Mouse (Mus musculus) neural tube, embryonic 12.5 days (tissue): ENCODE measurements around the gene Fut8. TPM values are rescaled to one million over a fixed set of nuclear protein-coding genes. Genes with fewer than 3 reads are reported as not detected.
"Not testable (repeated sequence)": the region's sequence is repeated elsewhere in the genome, so short reads cannot be mapped to it uniquely, and the experiment has no call there.

ENCODE experiments used
- ATAC-seq: fragments of 200-750 bp; cut with Nextera tagmentation; 2 replicates; pipeline ENCODE4 v1.8.0; 2017; ENCODE audit warnings: low read depth, mild to moderate bottlenecking, moderate TSS enrichment, moderate library complexity; ENCODE audit not compliant: low FRiP score
- H3K27ac ChIP-seq: fragments of 300-500 bp; sonication (generic); 2 replicates; pipeline ENCODE4 v1.5.1; 2016
- H3K27me3 ChIP-seq: fragments of 300-500 bp; sonication (generic); replicated peaks from 2 replicates; pipeline ENCODE4 v1.6.1; 2016; ENCODE audit warnings: mild to moderate bottlenecking
- H3K36me3 ChIP-seq: fragments of 300-500 bp; sonication (generic); 2 replicates; pipeline ENCODE4 v1.6.1; 2016; ENCODE audit warnings: mild to moderate bottlenecking
- H3K4me1 ChIP-seq: fragments of 300-500 bp; sonication (generic); 2 replicates; pipeline ENCODE4 v1.6.1; 2016
- H3K4me2 ChIP-seq: fragments of 300-500 bp; sonication (generic); replicated peaks from 2 replicates; pipeline ENCODE4 v1.6.1; 2016; ENCODE audit warnings: mild to moderate bottlenecking
- H3K4me3 ChIP-seq: fragments of 300-500 bp; sonication (generic); 2 replicates; pipeline ENCODE4 v1.5.1; 2016
- H3K9ac ChIP-seq: fragments of 300-500 bp; sonication (generic); 2 replicates; pipeline ENCODE4 v1.6.1; 2016; ENCODE audit warnings: mild to moderate bottlenecking
- H3K9me3 ChIP-seq: fragments of 300-500 bp; sonication (generic); 2 replicates; pipeline ENCODE4 v1.6.1; 2016; ENCODE audit warnings: mild to moderate bottlenecking
- WGBS: fragments of 180-500 bp; shearing (Covaris S2); methylation state at CpG from one replicate; pipeline ENCODE4 v1.1.7; 2016; 5-methylcytosine and 5-hydroxymethylcytosine counted together
- polyA plus RNA-seq: library from polyadenylated mRNA; unstranded; fragments of >200 nt; fragmentation: Nextera tagmentation; extraction: Ambion mirVana; gene quantifications from 2 replicates; pipeline ENCODE4 v1.2.1, GENCODE M21; 2016

Gene Fut8
- polyA plus RNA-seq, 1 experiment from 2014 or later, result 42.6 TPM

DNA sequence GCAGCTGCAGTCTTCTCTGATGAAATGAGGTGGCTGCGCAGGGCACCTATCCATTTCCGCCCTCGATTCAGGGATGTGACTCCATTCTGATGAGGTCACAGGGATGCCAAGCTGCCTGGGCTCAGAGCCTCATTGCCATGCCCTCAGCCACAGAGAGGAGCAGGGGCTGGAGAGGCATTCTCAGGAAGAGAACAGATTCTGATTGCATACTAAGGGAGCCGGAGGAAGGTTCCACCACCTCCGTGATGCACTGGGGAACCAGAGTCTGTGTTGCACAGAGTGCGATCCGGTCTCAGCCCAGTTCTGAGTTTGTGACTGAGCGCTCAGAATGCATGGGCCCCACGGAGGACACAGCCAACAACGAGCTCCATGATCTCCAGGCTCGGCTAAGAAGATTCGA is 279.8 kb downstream of the Fut8 start:
- Histone ChIP-seq H3K4me2 (no peak overlapping the region), H3K9ac (no peak overlapping the region), H3K36me3 (no peaks in the 10 kb centered on the region), H3K27ac (no peak overlapping the region), H3K9me3 (no peaks in the 10 kb centered on the region), H3K27me3 (no peaks in the 10 kb centered on the region), H3K4me3 (no peak overlapping the region), H3K4me1 (no peaks in the 10 kb centered on the region)
- no peak for ATAC-seq
- WGBS, result 88% methylated on average over 12 of the region's 12 CpGs

DNA sequence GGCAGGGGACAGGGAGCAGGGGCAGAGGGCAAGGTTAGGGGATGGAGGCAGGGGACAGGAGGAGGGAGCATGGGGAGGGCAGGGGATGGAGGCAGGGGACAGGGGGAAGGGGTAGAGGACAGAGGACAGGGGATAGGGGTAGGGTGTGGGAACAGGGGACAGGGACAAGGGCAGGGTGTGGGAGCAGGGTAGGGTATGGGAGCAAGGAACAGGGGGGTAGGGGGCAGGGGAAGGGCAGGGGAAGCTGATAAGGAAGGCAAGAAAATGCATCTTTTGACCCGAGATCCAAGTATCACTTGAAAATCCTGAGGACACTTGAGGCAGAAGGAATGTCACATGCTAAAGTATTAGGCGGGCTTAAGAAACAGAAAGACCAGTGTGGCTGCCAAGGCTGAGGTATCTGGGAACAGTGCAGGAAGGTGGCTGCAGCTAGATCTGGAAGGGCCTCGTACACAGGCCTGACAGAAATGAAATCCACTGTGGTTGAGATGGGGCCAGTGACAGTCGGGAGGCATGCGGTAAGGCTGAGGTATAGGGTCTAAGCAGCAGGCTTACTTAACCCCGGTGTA is 281.7 kb downstream of the Fut8 start:
- Histone ChIP-seq H3K9ac (no peak overlapping the region), H3K27me3 (no peaks in the 10 kb centered on the region), H3K4me2 (no peak overlapping the region), H3K4me3 (no peak overlapping the region), H3K4me1 (no peaks in the 10 kb centered on the region), H3K9me3 (no peaks in the 10 kb centered on the region), H3K27ac (no peak overlapping the region), H3K36me3 (no peaks in the 10 kb centered on the region)
- ATAC-seq, result no peak
- 79% methylated on average over 6 of the region's 6 CpGs for WGBS

DNA sequence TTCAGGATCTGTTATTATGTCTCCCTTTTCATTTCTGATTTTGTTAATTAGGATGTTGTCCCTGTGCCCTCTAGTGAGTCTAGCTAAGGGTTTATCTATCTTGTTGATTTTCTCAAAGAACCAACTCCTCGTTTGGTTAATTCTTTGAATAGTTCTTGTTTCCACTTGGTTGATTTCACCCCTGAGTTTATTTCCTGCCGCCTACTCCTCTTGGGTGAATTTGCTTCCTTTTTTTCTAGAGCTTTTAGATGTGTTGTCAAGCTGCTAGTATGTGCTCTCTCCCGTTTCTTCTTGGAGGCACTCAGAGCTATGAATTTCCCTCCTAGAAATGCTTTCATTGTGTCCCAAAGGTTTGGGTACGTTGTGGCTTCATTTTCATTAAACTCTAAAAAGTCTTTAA is 286.1 kb downstream of the Fut8 start:
- not testable (repeated sequence) for ATAC-seq, H3K27me3 ChIP-seq, H3K9ac ChIP-seq, H3K36me3 ChIP-seq, H3K4me1 ChIP-seq, H3K9me3 ChIP-seq, H3K4me3 ChIP-seq, H3K4me2 ChIP-seq, H3K27ac ChIP-seq
- WGBS, result 86% methylated on average over 4 of the region's 4 CpGs
